Mouse (Mus musculus): ENCODE results near the gene Ermap. TPM values are rescaled to one million over a fixed set of nuclear protein-coding genes. Genes with fewer than 3 reads are reported as not detected.

Gene Ermap
- polyA plus RNA-seq, 1 experiment from 2014 or later = 0.41 TPM

MicroRNAs encoded within 50 kb of the gene (microRNA counts, 519-probe panel; counts per million panel counts)
- not detected for microRNA mmu-miR-1957

Small RNAs within 50 kb of the gene (microRNA-seq; reads per million reads assigned to microRNA genes)
- not detected for gene Mir1957a

Other genes with a start within 250 kb of the Ermap start
- gene Lao1, start 228.4 kb downstream of the Ermap start, polyA plus RNA-seq (2014; fragmentation: Nextera tagmentation; extraction: Ambion mirVana) = 0.11 and 0.42 TPM in 2 replicates
- 85.3 and 96.7 TPM in 2 replicates for gene Slc2a1, start 81.3 kb downstream of the Ermap start, polyA plus RNA-seq (2014; fragmentation: Nextera tagmentation; extraction: Ambion mirVana)
- gene Zfp691, start 15.8 kb downstream of the Ermap start, polyA plus RNA-seq (2014; fragmentation: Nextera tagmentation; extraction: Ambion mirVana) = 4.2 and 4.3 TPM in 2 replicates
- gene Svbp, start 5.3 kb upstream of the Ermap start, polyA plus RNA-seq (2014; fragmentation: Nextera tagmentation; extraction: Ambion mirVana) = 290 and 301 TPM in 2 replicates
- 0.22 and 0.48 TPM in 2 replicates for gene Tmem269, start 28.2 kb upstream of the Ermap start, polyA plus RNA-seq (2014; fragmentation: Nextera tagmentation; extraction: Ambion mirVana)
- 25.5 and 28.8 TPM in 2 replicates for gene AU022252, start 42.7 kb upstream of the Ermap start, polyA plus RNA-seq (2014; fragmentation: Nextera tagmentation; extraction: Ambion mirVana)
- gene P3h1, start 42.9 kb upstream of the Ermap start, polyA plus RNA-seq (2014; fragmentation: Nextera tagmentation; extraction: Ambion mirVana) = 8.0 and 9.5 TPM in 2 replicates
- 0.13 and 0.35 TPM in 2 replicates for gene Cldn19, start 65.4 kb upstream of the Ermap start, polyA plus RNA-seq (2014; fragmentation: Nextera tagmentation; extraction: Ambion mirVana)
- 963 and 964 TPM in 2 replicates for gene Ybx1, start 104.6 kb upstream of the Ermap start, polyA plus RNA-seq (2014; fragmentation: Nextera tagmentation; extraction: Ambion mirVana)
- gene Ppih, start 130.5 kb upstream of the Ermap start, polyA plus RNA-seq (2014; fragmentation: Nextera tagmentation; extraction: Ambion mirVana) = 84.1 and 95.8 TPM in 2 replicates
- gene Ccdc30, start 225.5 kb upstream of the Ermap start, polyA plus RNA-seq (2014; fragmentation: Nextera tagmentation; extraction: Ambion mirVana) = 14.0 and 14.4 TPM in 2 replicates
- gene Ppcs, start 232.4 kb upstream of the Ermap start, polyA plus RNA-seq (2014; fragmentation: Nextera tagmentation; extraction: Ambion mirVana) = 17.1 and 23.0 TPM in 2 replicates
- 0.30 and 0.38 TPM in 2 replicates for gene Zmynd12, start 232.8 kb upstream of the Ermap start, polyA plus RNA-seq (2014; fragmentation: Nextera tagmentation; extraction: Ambion mirVana)